Mouse (Mus musculus) T-helper 2 cell (primary cell): ENCODE measurements at regions not wholly inside any gene's neighbourhood (a gene's known extent, or its start where the extent isn't known, plus 50 kb on each side); places are given as distances from the start of the nearest gene placed in this dataset.

ENCODE experiments used
- in situ Hi-C: fragments of 300-600 bp; cut with MboI, MseI; formaldehyde crosslinking; loops from one replicate; pipeline ENCODE4 v1.15.1; 2025; ENCODE audit warnings: high pct_unique_total_duplicates

DNA sequence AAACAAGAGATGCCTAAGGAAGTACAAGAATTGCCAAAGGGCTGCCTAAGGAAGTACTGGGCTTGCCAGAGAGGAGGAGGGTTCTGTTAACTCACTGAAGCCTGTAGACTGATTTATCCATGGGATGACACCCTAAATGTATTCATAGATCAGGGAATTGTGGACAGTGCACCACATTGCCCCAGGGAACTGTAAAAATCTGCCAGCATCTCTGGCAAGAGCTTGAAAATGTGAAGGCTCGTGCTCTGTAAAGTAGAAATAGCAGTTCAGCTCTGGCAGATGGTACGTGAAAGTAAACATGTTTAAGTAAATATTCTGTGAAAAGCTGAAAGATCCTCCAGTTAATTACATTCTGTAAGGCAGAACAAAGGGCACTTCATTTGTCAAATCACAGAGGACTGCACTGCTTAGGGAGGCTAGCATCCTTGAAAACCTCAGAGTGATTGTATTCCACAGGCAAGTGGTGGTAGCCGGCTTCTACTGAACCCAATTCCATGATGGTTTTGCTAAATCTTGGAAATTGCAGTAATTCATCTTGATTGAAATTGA is 445.9 kb upstream of the Grin3a start:
- in situ Hi-C loops = loop anchor here (25.0 kb wide), 1 partner anchor 1271 kb away; no protein-coding TSS in a partner anchor

DNA sequence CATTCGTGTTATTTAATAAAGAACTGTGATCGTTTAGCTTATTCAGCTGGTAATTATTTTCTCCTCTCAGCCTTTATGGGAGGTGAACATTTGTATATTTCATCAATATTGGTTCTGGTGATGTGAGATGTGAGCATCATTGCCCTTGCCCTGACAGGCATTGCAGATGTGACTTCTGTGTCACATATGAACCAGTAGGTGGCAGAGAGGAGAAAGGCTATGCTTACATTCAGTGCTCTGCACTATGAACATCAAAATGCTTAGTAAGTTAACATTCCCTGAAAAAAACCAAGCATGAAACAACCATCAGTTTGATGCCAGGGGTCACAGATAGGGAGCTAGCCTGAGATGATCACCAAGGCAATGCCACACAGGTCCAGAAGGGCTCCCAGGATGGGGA is 441.1 kb upstream of the Grin3a start:
- in situ Hi-C loops = loop anchor here (25.0 kb wide), 1 partner anchor 1276 kb away; no protein-coding TSS in a partner anchor

DNA sequence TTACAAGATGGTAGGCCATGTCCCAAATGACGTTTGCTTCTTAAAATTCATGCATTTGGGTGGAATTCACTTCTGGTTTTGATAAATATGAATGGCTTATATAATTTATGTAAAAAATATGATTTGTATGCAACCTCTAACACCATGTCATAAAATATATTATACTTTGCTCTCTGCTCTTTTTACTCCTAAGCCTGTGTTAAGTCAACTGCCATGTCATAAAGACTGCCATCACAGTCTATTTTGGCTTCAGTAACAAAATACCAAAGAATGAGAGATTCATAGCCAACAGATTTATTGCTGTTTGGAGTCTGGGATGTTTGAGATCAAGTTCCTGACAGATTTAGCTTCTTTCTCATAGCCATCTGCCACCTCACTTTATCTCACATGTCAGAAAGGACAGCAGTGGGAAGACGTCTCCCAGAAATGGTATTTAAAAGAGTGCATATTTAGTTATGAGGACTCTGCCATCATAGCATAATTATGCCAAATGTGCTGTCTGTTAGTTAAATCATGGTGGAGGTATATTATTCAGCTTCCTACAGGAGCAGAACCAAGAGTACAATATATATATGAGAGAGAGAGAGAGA is 413.6 kb upstream of the Grin3a start:
- in situ Hi-C loops = no loop called here

DNA sequence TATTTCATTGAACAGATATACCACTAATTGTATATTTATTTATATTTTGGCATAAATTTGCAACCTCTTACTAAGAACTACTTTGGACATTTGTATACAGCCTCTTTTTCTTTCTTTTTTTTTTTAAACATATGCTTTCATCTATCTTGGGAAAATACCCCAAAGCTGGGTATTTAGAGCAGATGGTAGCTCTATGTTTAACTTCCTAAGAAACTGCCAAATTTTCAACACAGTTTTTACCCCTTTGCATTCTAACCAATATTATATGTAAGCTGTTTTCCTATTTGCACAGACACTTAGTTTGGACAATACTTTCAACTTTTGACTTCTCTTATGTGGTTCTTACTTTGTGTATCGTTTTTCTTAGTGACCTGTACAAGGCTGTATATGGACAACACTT is 396.5 kb upstream of the Grin3a start:
- in situ Hi-C loops = no loop called here

DNA sequence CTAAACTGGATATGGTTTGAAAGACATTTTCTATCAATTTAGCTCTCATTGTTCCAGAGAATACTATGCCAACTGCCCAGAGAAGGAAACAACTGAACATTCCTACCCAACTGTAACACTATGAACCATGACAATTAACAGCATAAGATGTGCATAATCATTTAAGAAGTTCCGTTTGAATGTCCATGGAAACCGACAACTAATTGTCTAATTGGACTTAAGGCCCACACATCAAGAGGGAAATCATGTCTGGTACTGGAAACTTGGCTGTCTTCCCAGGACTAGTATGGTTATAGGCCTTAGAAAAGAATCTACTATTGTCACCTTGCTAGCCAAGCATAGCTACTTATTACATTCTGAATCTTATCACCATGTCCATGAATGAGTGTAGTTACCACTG is 395.4 kb upstream of the Grin3a start:
- in situ Hi-C loops = no loop called here

DNA sequence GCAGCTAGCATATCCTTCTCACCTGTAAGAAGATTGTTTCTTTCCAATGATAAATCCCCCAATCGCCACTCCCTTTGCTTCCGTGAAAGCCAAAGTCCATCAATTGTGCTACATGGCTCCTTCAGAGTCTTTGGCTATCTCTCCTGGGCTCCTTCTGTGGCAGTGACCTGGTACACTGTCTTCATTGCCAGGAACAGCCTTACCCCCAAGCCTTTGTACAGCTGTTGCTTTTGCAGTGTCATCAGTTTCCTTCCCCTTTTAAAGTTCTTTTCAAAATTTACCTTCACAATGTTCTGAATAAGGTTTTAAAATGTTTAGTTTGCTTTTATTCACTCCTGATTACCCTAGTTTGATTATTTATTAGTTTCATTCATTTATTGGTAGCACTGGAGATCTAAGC is 393.8 kb upstream of the Grin3a start:
- in situ Hi-C loops = no loop called here

DNA sequence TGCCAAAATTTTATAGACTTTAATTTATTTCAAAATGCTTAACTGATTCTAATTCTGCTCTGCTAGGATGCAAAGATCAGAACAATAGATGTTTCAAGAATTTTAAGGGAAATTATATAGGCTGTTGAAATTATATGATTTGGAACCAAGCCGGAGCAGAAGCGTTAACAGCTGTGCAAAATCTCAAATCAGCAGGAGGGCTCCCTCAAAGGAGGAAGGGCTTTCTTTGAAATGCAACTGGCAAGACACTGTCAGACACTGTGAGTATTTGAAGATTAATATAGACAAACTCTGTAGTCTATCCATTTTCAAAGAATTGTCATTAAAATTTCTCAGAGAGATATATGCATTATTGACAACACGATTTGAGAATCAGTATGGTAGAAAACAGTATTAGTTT is 389.9 kb upstream of the Grin3a start:
- in situ Hi-C loops = no loop called here

DNA sequence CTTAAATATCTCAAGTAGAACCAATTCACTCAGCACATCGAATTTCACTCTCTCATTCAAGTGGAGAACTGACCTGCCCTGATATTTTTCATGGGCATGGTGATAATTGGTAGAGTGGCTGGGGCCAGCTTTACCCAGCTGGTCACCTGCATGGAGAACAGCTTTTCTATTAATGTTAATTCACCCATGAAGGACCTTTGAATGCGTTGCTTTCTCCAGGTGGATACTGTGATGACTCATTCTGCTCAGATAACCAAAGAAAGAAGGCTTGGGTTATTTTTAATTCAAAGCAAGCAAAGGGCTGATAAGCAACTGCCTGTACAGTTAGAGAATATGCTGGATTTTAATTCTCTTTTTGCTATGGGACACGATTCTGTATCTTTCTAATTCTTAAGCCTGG is 357.8 kb upstream of the Grin3a start:
- in situ Hi-C loops = no loop called here

DNA sequence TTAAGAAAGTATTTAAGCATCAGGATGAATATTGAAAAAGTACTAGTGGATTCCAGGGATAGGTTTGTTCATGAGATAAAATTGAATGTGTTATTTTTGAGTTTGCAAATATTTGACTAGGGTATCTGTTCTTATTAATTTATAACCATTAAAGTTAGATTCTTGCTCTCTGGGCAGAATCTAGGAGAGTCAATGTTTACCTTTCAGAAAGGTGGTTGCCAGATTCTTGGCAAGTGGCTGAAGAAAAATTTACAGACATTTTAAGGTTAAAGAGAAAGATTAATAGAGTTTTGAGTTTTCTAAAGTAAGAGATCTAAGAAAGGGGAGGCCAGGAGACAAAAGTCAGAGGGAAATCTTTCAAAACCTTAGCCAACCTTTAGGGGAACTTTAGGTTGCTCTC is 331.7 kb upstream of the Grin3a start:
- in situ Hi-C loops = loop anchor here (10.0 kb wide), 1 partner anchor 1818 kb away; no protein-coding TSS in a partner anchor

DNA sequence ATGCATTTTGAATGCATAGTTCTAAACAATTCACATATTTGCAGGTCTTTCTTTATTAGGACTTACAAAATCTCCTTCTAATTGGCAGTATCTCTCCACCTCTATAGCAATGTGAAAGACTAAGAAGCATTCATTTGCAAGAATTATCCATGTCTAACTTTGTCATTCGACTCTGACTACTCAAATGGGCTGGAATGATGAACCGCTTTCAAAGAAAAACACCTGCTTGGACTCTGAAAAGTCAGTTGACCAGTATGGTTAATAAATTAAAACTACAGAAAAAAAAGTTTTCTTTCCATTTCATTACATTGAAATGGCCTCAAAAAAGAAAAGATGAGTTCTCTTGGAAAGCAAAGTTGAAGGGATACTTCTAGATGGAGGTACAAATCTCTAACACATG is 331.1 kb upstream of the Grin3a start:
- in situ Hi-C loops = loop anchor here (10.0 kb wide), 1 partner anchor 1818 kb away; no protein-coding TSS in a partner anchor

DNA sequence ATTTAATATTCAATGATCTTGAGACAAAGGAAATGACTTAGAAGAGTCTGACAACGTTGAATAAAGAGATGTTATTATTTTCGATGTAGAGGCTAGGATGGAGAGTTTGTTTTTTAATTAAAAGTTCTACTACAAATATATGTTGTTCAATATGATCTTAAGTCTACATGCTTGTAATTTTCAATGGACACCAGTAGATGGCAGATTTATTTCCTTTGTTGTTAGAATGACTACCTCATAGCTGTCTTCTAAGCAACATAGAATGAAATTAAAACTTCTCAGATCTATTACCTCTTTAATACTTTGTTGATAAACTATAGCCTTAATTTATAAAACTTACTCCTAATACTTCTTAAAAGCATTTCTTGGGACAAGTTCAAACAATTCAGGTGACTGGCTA is 315.3 kb upstream of the Grin3a start:
- in situ Hi-C loops = no loop called here

DNA sequence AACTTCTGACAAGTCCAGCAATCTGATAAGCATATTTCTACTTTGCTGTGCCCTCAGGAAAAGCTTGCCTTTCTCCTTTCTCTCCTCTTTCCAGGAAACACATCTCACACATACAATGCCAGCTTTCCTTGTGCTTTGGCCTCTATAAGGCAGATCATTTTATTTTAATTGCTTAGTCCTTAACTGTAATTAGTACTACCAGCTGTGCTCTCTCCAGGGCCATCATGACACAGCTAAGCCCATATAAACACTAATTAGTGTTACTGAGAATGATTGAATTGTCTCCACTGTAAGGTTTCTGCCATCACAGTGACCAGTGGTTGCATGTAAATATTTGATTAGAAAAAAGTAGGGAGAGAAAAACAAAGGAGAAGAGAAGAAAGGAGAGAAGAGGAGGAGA is 300.4 kb upstream of the Grin3a start:
- in situ Hi-C loops = no loop called here

DNA sequence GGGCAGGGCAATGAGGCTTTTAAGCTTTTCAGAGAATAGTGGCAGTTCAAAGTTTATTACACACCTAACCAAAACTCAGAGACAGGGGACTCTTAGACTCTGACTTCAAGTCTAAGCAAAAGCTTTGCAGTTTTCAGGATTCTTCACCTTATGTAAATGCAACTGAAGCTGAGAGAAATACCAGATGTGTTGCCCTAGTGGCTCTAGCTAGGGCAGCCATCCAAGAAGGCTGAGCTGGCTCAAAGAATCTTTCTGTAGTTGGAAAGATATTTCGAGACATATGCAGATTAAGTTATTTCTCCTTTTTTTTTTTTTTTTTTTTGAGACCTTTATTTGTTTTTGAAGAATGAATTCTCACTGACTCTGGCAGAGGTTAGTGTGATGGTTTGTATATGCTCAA is 284.7 kb upstream of the Grin3a start:
- in situ Hi-C loops = no loop called here

DNA sequence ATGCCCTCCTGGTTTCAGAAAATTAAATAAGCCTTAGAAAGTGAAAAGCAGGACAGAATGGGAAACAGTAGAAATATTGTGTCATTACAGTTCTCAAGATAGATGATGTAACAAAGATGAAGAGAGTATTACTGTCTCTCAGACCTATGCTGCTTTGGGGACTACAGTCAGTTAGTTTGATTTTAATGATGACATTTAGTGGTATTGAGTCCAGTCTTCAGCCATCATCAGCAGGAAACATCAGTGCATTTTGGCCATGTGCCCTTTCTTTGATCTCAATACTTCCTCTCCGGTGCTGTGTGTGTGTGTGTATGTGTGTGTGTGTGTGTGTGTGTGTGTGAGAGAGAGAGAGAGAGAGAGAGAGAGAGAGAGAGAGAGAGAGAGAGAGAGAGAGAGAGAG is 261.0 kb upstream of the Grin3a start:
- in situ Hi-C loops = no loop called here

DNA sequence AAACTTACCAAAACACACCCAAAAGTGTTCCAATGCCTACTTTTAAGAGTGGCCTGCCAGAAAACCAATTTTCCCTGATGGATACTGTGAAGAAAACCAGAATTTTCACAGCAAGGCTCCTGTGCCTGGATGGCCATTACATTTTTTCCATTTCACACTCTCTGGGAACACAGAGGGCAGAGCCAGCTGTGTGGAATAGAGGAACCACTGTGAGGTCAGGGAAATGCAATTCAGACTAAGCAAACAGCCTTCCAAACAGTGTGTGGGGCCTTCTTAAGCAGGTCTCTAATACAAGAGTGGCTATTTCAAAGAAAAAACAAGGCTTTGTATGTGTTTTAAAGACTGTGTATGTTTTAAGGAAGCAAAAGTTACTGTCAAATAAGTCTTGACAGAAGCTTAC is 242.3 kb upstream of the Grin3a start:
- in situ Hi-C loops = no loop called here

DNA sequence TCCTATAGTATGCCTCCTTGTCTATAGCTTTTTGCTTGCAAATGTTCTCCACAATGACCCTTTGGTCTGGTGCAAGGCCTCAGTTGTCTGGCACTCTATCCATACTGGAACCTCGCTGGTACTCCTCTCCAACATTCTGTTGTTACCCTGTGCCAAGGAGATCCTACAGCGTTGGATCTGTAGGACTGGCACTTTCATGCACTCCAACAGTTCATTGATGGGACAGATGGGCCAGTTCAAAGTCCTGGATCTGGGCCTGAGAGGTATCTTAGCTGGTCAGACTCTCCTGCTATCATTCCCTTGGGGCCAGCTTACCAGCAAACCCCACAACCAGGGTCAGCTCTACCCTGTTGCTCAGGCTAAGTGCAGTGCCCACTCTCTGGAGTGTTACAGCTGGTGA is 241.1 kb upstream of the Grin3a start:
- in situ Hi-C loops = no loop called here

DNA sequence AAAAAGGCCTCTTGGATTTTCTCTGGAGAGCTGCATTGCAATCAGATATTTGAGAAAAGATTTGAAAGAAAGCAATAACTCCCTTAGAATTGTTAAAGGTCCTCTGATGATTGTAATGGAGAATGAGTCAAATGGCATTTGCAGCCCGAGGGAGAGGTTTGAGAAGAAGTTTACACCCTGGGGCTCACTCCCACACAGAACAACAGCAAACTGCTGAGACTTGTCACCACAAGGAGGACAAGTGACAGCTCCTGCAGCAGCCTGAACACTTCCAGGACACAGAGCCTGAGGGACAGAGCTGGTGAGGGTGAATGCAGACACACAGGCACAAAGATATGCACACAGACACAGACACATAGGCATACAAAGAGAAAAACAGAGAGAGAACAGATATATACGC is 210.0 kb upstream of the Grin3a start:
- in situ Hi-C loops = no loop called here

DNA sequence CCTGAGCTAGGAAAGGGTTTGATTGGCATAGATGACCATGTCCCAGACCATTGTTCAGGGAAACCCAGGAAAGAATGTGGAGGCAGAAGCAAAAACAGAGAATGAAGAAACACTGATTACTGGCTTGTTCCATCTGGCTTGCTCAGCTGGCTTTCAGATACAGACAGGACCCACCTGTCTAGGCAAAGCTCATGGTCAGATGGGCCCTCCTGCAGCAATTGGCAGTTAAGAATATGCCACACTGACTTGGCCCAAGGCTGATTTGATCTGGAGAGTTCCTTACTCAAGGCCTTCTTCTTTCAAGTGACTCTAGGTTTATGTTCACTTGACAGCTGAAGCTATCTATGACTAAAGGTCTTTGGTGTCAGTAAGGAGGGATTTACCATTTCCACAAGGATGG is 195.9 kb upstream of the Grin3a start:
- in situ Hi-C loops = no loop called here

DNA sequence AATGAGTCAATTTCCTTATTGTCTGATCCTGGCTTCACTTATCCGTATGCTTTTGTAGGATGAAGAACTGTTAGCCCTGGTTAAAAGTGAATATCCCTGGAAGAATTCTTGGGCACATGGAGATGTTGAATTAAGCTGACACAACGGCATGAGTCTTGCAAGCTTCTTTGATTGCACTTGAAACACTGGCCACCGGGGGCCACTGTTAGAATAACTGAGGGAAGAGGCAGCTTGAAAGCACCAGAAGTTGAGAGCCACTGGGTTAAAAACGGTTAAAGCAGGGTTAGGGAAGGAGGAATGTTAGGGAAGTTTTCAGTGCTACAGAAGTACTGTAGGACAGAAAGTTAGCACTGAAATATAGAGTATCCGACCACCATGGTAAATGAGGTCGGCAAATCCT is 190.5 kb upstream of the Grin3a start:
- in situ Hi-C loops = no loop called here

DNA sequence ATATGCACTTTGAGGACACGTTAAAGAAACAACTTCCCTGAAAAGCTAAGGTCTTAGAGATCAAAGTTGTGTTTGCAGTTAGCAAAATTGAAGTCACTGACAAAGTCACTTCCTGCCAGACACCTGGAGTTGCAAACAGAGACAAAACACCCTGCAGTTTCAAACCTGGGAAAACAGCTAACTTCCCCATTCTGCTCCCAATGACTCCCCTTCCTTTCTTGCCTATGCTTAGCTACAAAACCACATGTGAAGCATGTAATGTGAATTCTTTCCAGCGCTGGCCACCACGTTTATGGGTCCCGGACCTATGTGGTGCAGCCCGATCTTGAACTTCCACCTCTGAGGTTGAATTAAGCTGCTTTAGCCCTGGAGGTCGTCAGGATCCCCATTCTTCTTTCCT is 179.8 kb upstream of the Grin3a start:
- in situ Hi-C loops = no loop called here
